Mouse (Mus musculus) bone marrow macrophage, adult 2 months (primary cell): ENCODE results near the gene Otub1. TPM values are rescaled to one million over a fixed set of nuclear protein-coding genes. Genes with fewer than 3 reads are reported as not detected.

Experiments
- H3K27ac ChIP-seq: 2 replicates; pipeline ENCODE4 v1.5.1; 2012; ENCODE audit warnings: low read depth, low read length; ENCODE audit not compliant: insufficient read depth
- H3K4me1 ChIP-seq: 2 replicates; pipeline ENCODE4 v1.6.1; 2012; ENCODE audit warnings: low read length; ENCODE audit not compliant: control insufficient read depth, insufficient read depth
- H3K4me3 ChIP-seq: 2 replicates; pipeline ENCODE4 v1.5.1; 2012; ENCODE audit warnings: mild to moderate bottlenecking, low read length, moderate library complexity; ENCODE audit not compliant: insufficient read depth
- CTCF ChIP-seq: IDR thresholded peaks from 2 replicates; pipeline ENCODE4 v1.5.1; 2012; ENCODE audit warnings: low read depth, mild to moderate bottlenecking, low read length, moderate library complexity
- POLR2A ChIP-seq: IDR thresholded peaks from 2 replicates; pipeline ENCODE4 v1.6.1; 2012; ENCODE audit warnings: mild to moderate bottlenecking, low read depth, low read length, borderline replicate concordance
- polyA plus RNA-seq: library from polyadenylated mRNA; stranded (reverse); fragments of >200 nt; gene quantifications from 2 replicates; pipeline ENCODE4 v1.2.4, GENCODE M21; 2012; ENCODE audit not compliant: missing spikeins, insufficient read depth, insufficient read length

Otub1 gene
- polyA plus RNA-seq, 1 experiment, result 88.1 TPM

- peaks cover 22% of the 10 kb centered on the region for H3K4me1 ChIP-seq
- H3K4me3 ChIP-seq, result no peak overlapping the region
- TF ChIP-seq CTCF (no peak), POLR2A (no peak)
- H3K27ac ChIP-seq, result no peak overlapping the region
These were observed 6.1 kb upstream of the Otub1 start for GRCm38 (mm10) chr19:7212216-7212615.

DNA sequence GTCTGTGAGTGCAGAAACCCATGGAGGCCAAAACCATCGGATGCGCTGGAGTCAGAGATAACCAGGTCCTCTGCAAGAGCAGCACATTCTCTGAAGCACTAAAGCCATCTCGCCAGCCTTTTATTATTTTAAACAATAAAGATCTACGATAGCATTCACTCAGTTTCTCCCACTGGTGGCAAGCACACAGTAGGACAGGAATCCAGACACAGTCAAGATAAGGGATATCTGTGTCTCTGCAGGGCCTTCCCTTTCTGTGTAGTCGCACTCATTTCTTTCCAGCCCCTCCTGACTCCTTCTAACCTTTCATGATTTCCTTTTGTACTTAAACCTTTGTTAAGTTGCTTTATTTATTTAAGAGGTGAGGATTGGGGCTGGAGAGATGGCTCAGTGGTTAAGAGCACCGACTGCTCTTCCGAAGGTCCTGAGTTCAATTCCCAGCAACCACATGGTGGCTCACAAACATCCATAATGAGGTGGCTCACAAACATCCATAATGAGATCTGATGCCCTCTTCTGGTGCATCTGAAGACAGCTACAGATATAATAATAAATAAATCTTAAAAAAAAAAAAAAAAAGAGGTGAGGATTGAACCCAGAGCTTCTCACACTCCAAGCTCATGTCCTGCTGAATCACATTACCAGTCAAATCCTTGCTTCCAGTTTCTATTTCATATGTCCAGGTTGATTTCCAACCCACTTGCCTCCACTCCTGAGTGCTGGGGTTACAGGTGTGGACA, 4.0 kb upstream of the Otub1 start:
- Histone ChIP-seq H3K27ac (no peak overlapping the region), H3K4me3 (no peak overlapping the region), H3K4me1 (peaks cover 18% of the 10 kb centered on the region)
- no peak for TF ChIP-seq POLR2A
- no peak for TF ChIP-seq CTCF

- no peak for TF ChIP-seq CTCF
- no peak for TF ChIP-seq POLR2A
- H3K4me1 ChIP-seq, result peaks cover 16% of the 10 kb centered on the region
- H3K27ac ChIP-seq, result peak overlapping the region; percentile 97
- peak overlapping the region; percentile 91 for H3K4me3 ChIP-seq
These were observed 790 bp downstream of the Otub1 start for GRCm38 (mm10) chr19:7205326-7205725.

GRCm38 (mm10) chr19:7204898-7205297, 1.2 kb downstream of the Otub1 start:
- TF ChIP-seq POLR2A (no peak), CTCF (no peak)
- H3K27ac ChIP-seq, result peak overlapping the region; percentile 97
- peak overlapping the region; percentile 91 for H3K4me3 ChIP-seq
- peaks cover 16% of the 10 kb centered on the region for H3K4me1 ChIP-seq

DNA sequence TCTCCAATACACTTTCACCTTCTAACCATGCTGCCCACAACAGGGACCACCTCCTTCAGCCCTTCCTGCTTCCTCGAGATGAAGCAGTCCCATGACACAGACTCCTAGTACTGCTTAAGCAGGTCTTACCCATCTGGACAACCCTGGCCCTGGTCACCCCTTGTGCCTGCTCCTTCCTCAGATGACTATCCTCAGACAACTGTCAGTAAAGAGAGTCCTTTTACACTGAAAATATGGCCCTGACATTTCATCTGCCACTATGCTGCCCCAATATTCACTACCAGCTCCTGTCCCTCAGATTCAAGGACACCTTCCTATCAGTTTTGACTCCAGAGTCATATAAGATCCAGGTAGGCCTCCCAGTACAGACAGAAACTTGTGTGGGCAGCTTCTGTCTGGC, 5.7 kb downstream of the Otub1 start:
- Histone ChIP-seq H3K27ac (no peak overlapping the region), H3K4me3 (no peak overlapping the region), H3K4me1 (peaks cover 10% of the 10 kb centered on the region)
- TF ChIP-seq POLR2A (no peak), CTCF (no peak)

- no peak overlapping the region for H3K27ac ChIP-seq
- no peak overlapping the region for H3K4me3 ChIP-seq
- H3K4me1 ChIP-seq, result peaks cover 3% of the 10 kb centered on the region
- TF ChIP-seq POLR2A (no peak), CTCF (no peak)
These were observed 7.0 kb downstream of the Otub1 start for GRCm38 (mm10) chr19:7199089-7199488.

GRCm38 (mm10) chr19:7197445-7197844, 8.7 kb downstream of the Otub1 start:
- Histone ChIP-seq H3K27ac (no peak overlapping the region), H3K4me1 (no peaks in the 10 kb centered on the region), H3K4me3 (no peak overlapping the region)
- TF ChIP-seq CTCF (no peak), POLR2A (no peak)

DNA sequence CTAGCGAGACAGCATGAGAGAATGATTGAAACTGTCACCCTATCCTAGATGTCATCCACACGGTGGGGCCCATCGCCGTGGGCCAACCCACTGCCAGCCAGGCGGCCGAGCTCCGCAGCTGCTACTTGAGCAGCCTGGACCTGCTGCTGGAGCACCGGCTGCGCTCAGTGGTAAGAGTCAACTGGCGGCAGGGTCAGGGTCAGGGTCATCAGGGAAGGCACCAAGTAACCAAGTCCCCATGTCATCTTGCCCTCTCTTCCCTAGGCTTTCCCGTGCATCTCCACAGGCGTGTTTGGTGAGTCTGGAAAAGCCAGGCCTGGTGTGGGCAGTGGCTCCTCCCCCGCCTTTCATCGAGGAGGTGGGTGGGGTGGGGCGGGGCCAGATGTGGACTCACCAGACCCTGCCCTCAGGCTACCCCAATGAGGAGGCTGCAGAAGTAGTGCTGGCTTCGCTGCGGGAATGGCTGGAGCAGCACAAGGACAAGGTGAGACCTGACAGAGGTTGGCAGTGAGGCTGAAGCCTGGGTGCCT, 9.3 kb downstream of the Otub1 start:
- no peaks in the 10 kb centered on the region for H3K4me1 ChIP-seq
- TF ChIP-seq CTCF, result no peak
- no peak for TF ChIP-seq POLR2A
- H3K27ac ChIP-seq, result no peak overlapping the region
- no peak overlapping the region for H3K4me3 ChIP-seq

DNA sequence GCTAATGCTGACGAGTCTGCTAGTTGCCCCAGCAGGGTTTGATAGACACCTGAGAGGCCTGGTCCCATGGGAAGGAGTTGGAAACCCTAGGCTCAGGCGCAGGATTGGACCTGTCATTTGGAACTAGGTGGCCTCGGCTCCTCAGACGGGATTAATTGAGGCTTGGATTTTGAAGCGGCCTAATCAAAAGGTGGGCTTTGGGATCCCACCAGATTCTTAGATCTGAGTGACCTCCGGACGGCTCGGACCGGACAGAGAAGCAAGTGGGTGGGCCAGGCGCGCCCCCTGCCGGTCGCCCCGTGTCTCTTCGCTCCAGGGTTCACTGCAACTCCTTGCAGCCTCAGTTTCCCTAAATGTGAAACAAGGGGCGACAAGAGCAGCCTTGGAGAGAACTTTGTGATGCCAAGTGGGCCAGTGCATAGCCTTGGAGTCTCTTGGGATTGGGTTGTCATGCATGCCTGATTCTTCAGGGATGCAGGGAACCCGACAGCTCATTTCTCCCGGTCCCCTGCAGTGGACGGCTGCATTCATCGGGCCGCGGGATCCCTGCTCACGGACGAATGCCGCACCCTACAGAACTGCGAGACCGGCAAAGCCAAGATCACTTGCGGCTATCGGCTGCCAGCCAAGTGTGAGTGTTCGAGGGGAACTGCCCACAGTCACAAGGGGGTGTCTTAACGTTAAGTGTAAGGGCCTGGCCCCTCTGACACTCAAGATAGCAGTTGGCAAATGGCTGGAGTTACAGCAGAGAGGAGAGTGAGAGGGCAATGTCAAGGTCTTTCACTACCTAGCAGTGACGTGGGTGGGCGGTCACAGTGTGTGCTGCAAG, 10.0 kb downstream of the Otub1 start:
- no peaks in the 10 kb centered on the region for H3K4me1 ChIP-seq
- TF ChIP-seq POLR2A (no peak), CTCF (peak; percentile 93)
- no peak overlapping the region for H3K27ac ChIP-seq

DNA sequence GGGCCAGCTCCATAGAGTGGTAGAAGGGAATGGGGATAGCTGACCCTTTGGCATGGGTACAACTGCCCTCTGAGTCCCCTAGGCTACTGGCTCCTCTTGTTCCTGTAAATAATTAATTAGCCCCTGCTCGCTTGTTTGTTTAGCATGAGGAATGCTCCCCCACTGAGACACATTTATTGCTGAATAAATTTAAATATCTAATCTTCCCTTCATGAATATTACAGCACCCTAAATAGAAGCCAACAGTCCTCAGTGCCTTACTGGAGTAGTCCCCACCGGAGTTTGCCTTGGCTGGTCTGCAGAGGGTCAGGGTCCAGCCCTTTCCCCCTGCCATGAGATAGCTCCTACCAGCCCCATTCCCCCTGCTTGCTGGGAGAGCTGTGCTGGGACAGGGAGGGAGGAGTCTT, 13.6 kb downstream of the Otub1 start:
- no peak overlapping the region for H3K27ac ChIP-seq
- no peaks in the 10 kb centered on the region for H3K4me1 ChIP-seq
- no peak overlapping the region for H3K4me3 ChIP-seq
- TF ChIP-seq CTCF, result no peak
- TF ChIP-seq POLR2A, result no peak

More for the DNA sequence above, 10.0 kb downstream of the Otub1 start:
- no peak overlapping the region for H3K4me3 ChIP-seq
